Mouse (Mus musculus) forebrain, embryonic 11.5 days (tissue): ENCODE measurements around the gene Nipal3. TPM values are rescaled to one million over a fixed set of nuclear protein-coding genes. Genes with fewer than 3 reads are reported as not detected.

Experiments
- ATAC-seq: fragments of 200-750 bp; cut with Nextera tagmentation; replicated peaks from 2 replicates; pipeline ENCODE4 v1.8.0; 2017; ENCODE audit warnings: moderate TSS enrichment; ENCODE audit not compliant: low FRiP score
- DNase-seq: peaks from one replicate; pipeline ENCODE4 v3.0.0-alpha.2; 2017; ENCODE audit warnings: low spot score
- H3K27ac ChIP-seq: fragments of 300-500 bp; sonication (generic); 2 replicates; pipeline ENCODE4 v1.5.1; 2014; ENCODE audit warnings: low read depth, low read length
- H3K27me3 ChIP-seq: fragments of 300-500 bp; sonication (generic); 2 replicates; pipeline ENCODE4 v1.6.1; 2014; ENCODE audit warnings: mild to moderate bottlenecking, low read length, mixed read lengths; ENCODE audit not compliant: control insufficient read depth, insufficient read depth
- H3K36me3 ChIP-seq: fragments of 300-500 bp; sonication (generic); 2 replicates; pipeline ENCODE4 v1.6.1; 2014; ENCODE audit warnings: mild to moderate bottlenecking, low read length, moderate library complexity, mixed read lengths; ENCODE audit not compliant: control insufficient read depth, insufficient read depth
- H3K4me1 ChIP-seq: fragments of 300-500 bp; sonication (generic); replicated peaks from 2 replicates; pipeline ENCODE4 v1.6.1; 2014; ENCODE audit warnings: low read length, mixed read lengths; ENCODE audit not compliant: control insufficient read depth, insufficient read depth
- H3K4me2 ChIP-seq: fragments of 300-500 bp; sonication (generic); 2 replicates; pipeline ENCODE4 v1.6.1; 2014; ENCODE audit warnings: low read depth, mild to moderate bottlenecking, low read length, moderate library complexity, mixed read lengths; ENCODE audit not compliant: severe bottlenecking
- H3K4me3 ChIP-seq: fragments of 300-500 bp; sonication (generic); 2 replicates; pipeline ENCODE4 v1.5.1; 2014; ENCODE audit warnings: low read depth, low read length
- H3K9ac ChIP-seq: fragments of 300-500 bp; sonication (generic); 2 replicates; pipeline ENCODE4 v1.6.1; 2014; ENCODE audit warnings: low read length
- H3K9me3 ChIP-seq: fragments of 300-500 bp; sonication (generic); 2 replicates; pipeline ENCODE4 v1.6.1; 2016; ENCODE audit warnings: low read length, mixed read lengths; ENCODE audit not compliant: control insufficient read depth
- WGBS: fragments of 180-500 bp; shearing (Covaris S2); extraction: QIAGEN DNeasy Blood & Tissue Kit; methylation state at CpG from one replicate; pipeline ENCODE4 v1.1.7; 2014; 5-methylcytosine and 5-hydroxymethylcytosine counted together
- polyA plus RNA-seq: library from polyadenylated mRNA; unstranded; fragments of >200 nt; fragmentation: Nextera tagmentation; extraction: Ambion mirVana; gene quantifications from 2 replicates; pipeline ENCODE4 v1.2.1, GENCODE M21; 2014

Nipal3 gene
- polyA plus RNA-seq, 1 experiment from 2014 or later: 3.0 TPM

DNA sequence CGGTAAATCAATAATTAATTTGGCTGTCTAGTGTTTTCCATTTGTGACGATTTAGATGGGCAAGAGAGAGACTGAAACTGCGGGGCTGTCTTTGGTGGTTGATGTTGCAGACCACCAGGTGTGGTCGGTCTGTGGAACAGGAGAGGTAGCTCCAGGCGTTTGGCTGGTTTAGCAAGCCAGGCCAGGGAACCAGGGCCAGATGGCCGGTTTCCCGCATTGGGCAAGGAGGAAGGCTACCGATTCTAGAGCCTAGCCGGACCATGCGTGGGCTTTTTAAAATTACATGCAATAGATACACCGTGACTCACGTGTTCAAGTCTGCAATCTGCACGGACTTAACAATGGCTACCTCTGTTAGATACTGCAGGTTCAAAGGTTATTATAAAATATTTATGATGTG, 73.9 kb downstream of the Nipal3 start:
- Histone ChIP-seq H3K27me3 (no peaks in the 10 kb centered on the region), H3K9ac (no peak overlapping the region), H3K4me1 (no peaks in the 10 kb centered on the region), H3K27ac (no peak overlapping the region), H3K4me2 (no peak overlapping the region), H3K4me3 (no peak overlapping the region), H3K9me3 (no peaks in the 10 kb centered on the region), H3K36me3 (no peaks in the 10 kb centered on the region)
- WGBS: 93% methylated on average over 13 of the region's 13 CpGs
- ATAC-seq: no peak
- DNase-seq: no peak

DNA sequence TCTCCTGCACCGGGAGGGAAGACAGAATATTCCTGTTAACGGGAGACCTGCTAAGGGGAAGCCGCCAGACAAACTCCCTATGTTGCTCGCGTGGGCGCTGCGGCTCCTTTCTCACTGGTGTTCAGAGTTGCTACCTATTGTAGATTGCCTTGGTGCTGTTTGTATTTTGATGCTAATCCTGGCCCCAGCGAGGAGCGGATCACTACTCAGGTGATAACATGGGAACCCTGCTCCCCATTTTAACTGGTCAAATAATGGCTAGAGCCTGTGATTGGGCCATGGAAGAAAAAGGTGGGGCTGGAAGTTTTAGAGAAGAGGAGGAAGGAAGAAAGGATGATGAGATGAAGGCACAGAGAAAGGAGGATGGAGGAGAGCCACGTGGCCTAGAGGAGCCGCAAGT, 74.4 kb downstream of the Nipal3 start:
- no peaks in the 10 kb centered on the region for H3K36me3 ChIP-seq
- no peaks in the 10 kb centered on the region for H3K9me3 ChIP-seq
- H3K9ac ChIP-seq: no peak overlapping the region
- DNase-seq (no peak), ATAC-seq (no peak)
- WGBS: 79% methylated on average over 11 of the region's 11 CpGs
- H3K27ac ChIP-seq: no peak overlapping the region
- H3K4me2 ChIP-seq: no peak overlapping the region
- H3K4me3 ChIP-seq: no peak overlapping the region
- H3K4me1 ChIP-seq: no peaks in the 10 kb centered on the region
- H3K27me3 ChIP-seq: no peaks in the 10 kb centered on the region

DNA sequence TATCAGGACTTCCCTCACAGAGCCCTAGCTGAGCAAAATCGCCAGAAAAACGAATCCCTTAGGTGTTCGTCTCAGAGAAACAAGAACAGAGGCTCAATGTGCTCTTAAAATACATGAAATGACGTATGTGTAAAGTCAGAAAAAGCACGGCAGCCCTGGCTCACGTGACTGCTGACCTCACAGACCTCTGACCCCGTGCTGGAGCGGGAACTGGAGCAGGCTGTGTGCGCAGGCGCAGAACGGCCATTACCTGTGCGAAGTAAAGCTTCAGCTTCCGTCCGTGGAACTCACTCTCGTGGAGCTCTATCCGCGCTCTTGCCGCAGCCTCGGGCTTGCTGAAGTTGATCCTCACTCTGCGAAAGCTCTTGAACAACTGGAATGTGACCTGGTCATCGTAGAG, 74.8 kb downstream of the Nipal3 start:
- Histone ChIP-seq H3K9ac (no peak overlapping the region), H3K4me1 (no peaks in the 10 kb centered on the region), H3K27me3 (no peaks in the 10 kb centered on the region), H3K9me3 (no peaks in the 10 kb centered on the region), H3K4me3 (no peak overlapping the region), H3K27ac (no peak overlapping the region), H3K4me2 (no peak overlapping the region), H3K36me3 (no peaks in the 10 kb centered on the region)
- no peak for DNase-seq
- 91% methylated on average over 21 of the region's 21 CpGs for WGBS
- no peak for ATAC-seq

DNA sequence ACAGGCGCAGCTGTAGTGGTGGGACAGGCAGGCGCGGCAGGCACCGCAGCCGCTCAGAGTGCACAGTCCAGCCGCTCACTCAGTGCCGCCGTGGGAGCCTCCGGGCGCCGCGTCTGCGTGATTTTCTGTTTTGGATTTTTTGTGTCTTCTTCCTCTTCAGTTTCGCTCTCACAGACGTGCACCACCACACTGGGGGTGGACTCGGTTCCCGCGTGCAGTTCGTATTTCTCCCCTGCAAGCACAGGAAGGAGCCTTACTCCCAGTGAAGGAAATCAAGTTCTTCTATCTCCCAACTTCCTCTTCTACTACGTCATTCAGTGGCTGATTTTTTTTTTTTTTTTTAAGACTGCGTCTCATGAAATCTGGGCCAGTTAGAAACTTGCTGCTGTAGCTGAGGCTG, 78.5 kb downstream of the Nipal3 start:
- Histone ChIP-seq H3K4me3 (no peak overlapping the region), H3K9ac (no peak overlapping the region), H3K4me1 (no peaks in the 10 kb centered on the region), H3K4me2 (no peak overlapping the region), H3K27ac (no peak overlapping the region), H3K9me3 (no peaks in the 10 kb centered on the region), H3K27me3 (no peaks in the 10 kb centered on the region), H3K36me3 (no peaks in the 10 kb centered on the region)
- ATAC-seq (no peak), DNase-seq (no peak)
- WGBS: 94% methylated on average over 21 of the region's 21 CpGs

DNA sequence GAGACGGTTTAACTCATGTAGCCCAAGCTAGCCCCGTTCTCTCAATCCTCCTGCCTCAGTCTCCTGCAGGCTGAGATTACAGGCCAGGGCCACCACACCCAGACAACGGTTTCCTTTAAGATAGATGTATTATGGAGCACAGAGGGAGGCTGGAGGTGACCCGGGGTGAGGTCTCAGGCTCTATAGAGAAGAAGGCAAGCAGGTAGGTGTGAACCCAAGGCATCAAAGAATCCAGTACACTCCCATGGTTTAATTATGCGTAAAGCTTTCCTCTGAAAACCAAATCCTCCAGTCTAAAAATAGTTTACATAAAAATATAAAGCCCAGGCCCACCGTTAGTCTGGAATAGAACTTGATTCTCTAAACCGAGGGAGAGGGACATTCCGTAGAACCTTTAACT, 81.3 kb downstream of the Nipal3 start:
- ATAC-seq: no peak
- Histone ChIP-seq H3K4me3 (no peak overlapping the region), H3K4me1 (no peaks in the 10 kb centered on the region), H3K27ac (no peak overlapping the region), H3K4me2 (no peak overlapping the region), H3K9ac (no peak overlapping the region), H3K27me3 (no peaks in the 10 kb centered on the region), H3K9me3 (no peaks in the 10 kb centered on the region), H3K36me3 (no peaks in the 10 kb centered on the region)
- DNase-seq: no peak
- WGBS: 83% methylated on average over 8 of the region's 8 CpGs

DNA sequence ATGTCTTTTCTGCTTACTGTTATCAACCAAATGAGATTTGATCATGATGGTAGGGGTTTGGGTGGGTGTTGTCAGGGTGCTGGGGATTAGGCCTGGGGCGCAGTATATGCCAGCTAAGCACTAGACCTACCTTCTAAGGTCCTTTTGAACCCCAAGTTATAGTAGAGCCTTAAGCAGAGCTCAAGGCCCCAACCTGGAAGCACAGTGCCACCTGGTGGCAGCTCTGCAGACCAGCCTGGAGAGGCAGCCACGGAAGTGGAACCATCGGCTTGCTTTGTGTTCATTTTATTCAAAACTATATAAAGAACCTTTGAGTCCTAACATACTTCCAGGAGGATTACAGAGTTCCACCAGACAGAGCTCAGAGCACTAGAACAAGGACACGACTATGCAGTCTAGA, 83.2 kb downstream of the Nipal3 start:
- Histone ChIP-seq H3K9ac (no peak overlapping the region), H3K27me3 (no peaks in the 10 kb centered on the region), H3K27ac (no peak overlapping the region), H3K9me3 (no peaks in the 10 kb centered on the region), H3K4me1 (no peaks in the 10 kb centered on the region), H3K4me3 (no peak overlapping the region), H3K4me2 (no peak overlapping the region), H3K36me3 (no peaks in the 10 kb centered on the region)
- ATAC-seq (no peak), DNase-seq (peak; percentile 63)
- 42% methylated on average over 4 of the region's 4 CpGs for WGBS

DNA sequence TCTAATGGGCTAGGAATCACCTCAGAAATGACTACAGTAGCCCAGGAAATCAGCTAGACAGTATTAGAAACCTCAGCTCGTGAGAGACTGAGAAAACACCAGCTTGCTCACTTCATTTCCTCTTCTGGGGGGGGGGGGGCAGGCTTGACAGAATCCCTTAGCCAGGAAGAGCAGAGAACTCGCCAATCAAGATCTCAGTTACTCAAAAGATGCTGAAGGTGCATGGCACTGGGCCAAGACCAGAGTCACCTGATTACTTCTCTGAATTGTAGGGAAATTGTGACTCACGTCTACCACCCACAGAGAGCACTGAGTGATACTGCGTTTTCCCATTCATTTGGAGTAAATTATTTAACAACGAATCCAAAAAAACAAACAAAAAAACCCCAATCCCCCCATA, 88.7 kb downstream of the Nipal3 start:
- Histone ChIP-seq H3K36me3 (no peaks in the 10 kb centered on the region), H3K27me3 (no peaks in the 10 kb centered on the region), H3K27ac (no peak overlapping the region), H3K9ac (no peak overlapping the region), H3K4me3 (no peak overlapping the region), H3K9me3 (no peaks in the 10 kb centered on the region), H3K4me2 (no peak overlapping the region), H3K4me1 (no peaks in the 10 kb centered on the region)
- no peak for DNase-seq
- ATAC-seq: no peak
- 69% methylated on average over 5 of the region's 5 CpGs for WGBS

DNA sequence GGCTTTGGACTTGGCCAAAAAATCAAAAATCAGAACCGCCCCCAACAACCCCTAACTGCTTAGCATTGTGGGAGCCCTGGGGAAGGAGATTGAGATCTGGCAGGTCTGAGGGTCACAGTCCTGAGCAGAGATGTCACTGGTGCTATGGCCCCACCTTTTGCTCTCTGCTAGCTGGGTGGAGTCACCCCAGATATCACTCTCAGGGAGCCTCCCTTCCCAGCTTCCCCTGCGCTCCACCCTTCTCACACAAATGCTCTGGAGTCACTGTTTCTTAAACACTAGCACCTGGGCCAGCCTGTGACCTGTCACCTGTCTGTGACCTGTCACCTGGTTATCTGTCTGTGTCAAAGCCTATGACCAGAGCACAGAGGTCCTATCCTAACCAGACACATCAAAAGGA, 89.9 kb downstream of the Nipal3 start:
- H3K4me3 ChIP-seq: no peak overlapping the region
- WGBS: 87% methylated on average over 2 of the region's 2 CpGs
- no peak overlapping the region for H3K9ac ChIP-seq
- no peak overlapping the region for H3K4me2 ChIP-seq
- H3K36me3 ChIP-seq: no peaks in the 10 kb centered on the region
- no peaks in the 10 kb centered on the region for H3K4me1 ChIP-seq
- H3K27me3 ChIP-seq: no peaks in the 10 kb centered on the region
- H3K27ac ChIP-seq: no peak overlapping the region
- DNase-seq: no peak
- ATAC-seq: no peak
- no peaks in the 10 kb centered on the region for H3K9me3 ChIP-seq

DNA sequence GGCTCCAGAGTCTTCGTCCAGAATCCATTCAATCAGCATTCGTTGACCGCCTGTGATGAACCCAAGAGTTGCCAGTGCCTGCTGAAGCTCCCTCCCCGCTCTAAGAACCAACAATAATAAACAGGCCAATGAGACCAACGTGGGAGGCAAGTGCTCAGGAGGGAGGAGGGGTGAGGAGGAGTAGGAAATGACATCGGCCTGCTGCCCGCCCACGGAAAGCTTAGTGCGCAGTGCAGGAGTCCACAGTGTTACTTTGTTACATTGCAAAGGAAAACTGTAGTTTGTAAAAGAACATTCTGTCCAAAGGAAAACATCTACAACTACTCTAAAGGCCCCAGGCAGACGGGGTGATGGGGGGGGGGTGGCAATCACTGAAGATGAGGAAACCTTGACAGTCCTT, 90.8 kb downstream of the Nipal3 start:
- no peak overlapping the region for H3K4me3 ChIP-seq
- H3K9me3 ChIP-seq: no peaks in the 10 kb centered on the region
- no peaks in the 10 kb centered on the region for H3K4me1 ChIP-seq
- no peak overlapping the region for H3K9ac ChIP-seq
- 80% methylated on average over 10 of the region's 10 CpGs for WGBS
- no peak overlapping the region for H3K27ac ChIP-seq
- H3K4me2 ChIP-seq: no peak overlapping the region
- ATAC-seq (no peak), DNase-seq (no peak)
- no peaks in the 10 kb centered on the region for H3K36me3 ChIP-seq
- no peaks in the 10 kb centered on the region for H3K27me3 ChIP-seq
